Mouse (Mus musculus): ENCODE measurements around the gene Cmtm3. TPM values are rescaled to one million over a fixed set of nuclear protein-coding genes. Genes with fewer than 3 reads are reported as not detected.

The Cmtm3 gene
- total RNA-seq, 2 experiments from 2014 or later = 8.9 to 11.6 TPM

GRCm38 (mm10) chr8:104341678-104342077 is 2.5 kb downstream of the Cmtm3 start:
- no peak for DNase-seq (ENCODE audit: low spot score in 2 of 2)

GRCm38 (mm10) chr8:104342426-104342825 is 3.2 kb downstream of the Cmtm3 start:
- DNase-seq (ENCODE audit: low spot score in 2 of 2) = no peak

DNA sequence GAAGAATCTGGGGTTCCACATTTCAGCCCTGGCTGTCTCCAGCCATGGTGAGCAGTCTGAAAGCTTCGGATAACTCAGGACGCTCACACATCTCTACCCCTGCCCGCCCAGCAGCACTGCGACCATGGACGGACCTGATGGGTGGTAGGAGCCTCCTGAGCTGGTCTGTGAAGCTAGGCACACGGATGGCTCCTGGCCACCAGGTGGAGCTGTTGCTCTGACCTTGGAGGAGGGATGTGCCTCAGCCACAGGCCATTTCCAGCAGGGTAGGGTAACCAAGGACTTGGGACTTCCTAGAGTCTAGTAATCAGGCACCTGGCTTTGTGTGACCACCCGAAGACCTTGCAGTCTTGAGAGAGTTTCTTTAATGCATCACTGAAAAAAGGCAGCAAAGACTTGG is 4.7 kb downstream of the Cmtm3 start:
- peak; percentile 88 to 92 for DNase-seq (ENCODE audit: low spot score in 2 of 2)

DNA sequence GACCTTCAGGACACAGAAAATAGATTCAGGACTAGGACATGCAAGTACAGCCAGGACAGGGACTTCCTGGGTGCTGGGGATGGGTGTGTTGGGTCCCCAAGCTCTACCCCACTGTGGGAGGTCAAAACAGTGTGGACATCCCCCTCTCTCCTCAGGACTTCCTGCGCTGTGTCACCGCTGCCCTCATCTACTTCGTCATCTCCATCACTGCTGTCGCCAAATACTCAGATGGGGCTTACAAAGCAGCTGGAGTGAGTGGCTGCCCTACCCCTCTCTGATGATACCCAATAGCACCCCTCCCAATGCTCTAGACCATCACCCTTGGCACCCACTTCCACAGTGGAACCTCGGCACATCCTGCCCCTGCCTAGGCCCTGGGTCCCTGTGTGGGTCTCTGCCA is 5.4 kb downstream of the Cmtm3 start:
- no peak for DNase-seq (ENCODE audit: low spot score in 2 of 2)

DNA sequence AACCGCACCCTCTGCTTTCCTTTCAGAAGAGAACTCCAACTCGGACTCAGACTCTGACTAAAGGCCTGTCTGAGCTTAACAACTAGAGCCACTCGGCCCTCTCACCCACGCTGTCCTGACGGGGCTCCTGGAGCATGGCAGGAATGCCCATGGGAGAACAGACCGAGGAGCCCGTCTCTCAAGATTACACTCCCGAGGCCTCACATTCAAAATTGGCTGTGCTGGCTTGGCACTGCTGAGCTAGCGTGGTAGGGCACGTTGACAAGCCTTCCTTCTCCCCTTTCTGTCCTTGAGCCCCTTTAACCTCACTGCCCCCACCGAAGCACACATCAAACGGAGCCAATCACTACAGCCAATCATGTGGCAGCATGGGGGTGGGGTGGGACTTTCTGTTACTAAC is 7.5 kb downstream of the Cmtm3 start:
- no peak for DNase-seq (ENCODE audit: low spot score in 2 of 2)

- DNase-seq (ENCODE audit: low spot score in 2 of 2) = no peak
These were observed 9.8 kb downstream of the Cmtm3 start for GRCm38 (mm10) chr8:104348971-104349370.

- no peak for DNase-seq (ENCODE audit: low spot score in 2 of 2)
These were observed 10.8 kb downstream of the Cmtm3 start for GRCm38 (mm10) chr8:104350047-104350446.

DNA sequence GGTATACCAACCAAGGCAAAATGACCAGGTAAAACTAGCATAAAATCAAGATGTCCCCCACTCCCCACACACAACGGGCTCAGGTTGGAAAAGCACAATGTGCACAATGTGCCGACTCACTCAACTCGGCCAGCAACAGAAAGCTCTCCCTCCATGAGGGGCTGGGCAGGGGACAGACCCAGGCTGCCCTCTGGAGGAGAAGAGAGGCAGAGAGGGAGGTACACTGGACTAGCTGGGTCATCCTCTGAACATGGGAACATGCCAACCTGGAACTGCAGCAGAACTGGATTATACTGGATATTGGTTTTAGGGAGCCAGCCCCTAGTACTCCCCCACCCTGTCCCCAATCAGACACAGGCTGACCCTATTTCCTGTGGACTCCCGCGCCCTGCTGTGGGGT is 14.0 kb downstream of the Cmtm3 start:
- no peak for DNase-seq (ENCODE audit: low spot score in 2 of 2)

GRCm38 (mm10) chr8:104354504-104354903 is 15.3 kb downstream of the Cmtm3 start:
- DNase-seq (ENCODE audit: low spot score in 2 of 2) = no peak

GRCm38 (mm10) chr8:104358637-104359036 is 19.4 kb downstream of the Cmtm3 start:
- DNase-seq (ENCODE audit: low spot score in 2 of 2) = no peak

GRCm38 (mm10) chr8:104359778-104360456 is 20.7 kb downstream of the Cmtm3 start:
- no peak for DNase-seq (ENCODE audit: low spot score in 2 of 2)

GRCm38 (mm10) chr8:104365695-104366094 is 26.5 kb downstream of the Cmtm3 start:
- DNase-seq (ENCODE audit: low spot score in 2 of 2) = no peak

DNA sequence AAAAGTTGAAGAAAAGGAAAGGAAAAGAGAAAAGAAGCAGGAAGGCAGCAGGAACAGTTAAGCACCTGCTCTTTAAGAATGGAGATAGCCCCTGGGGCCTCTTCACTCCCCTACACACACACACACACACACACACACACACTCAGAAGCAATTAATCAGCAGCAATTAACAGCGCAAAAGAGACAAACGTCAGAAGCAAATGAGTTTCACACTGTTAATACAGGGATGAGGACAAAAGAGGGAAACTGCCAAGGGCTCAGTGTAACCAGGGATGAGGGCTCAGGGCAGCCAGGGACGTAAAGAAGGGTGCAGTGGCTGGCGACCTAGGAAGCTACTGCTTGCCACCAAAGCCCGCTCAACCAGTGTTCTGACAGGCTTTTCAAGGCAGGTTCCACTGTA is 28.2 kb downstream of the Cmtm3 start:
- no peak for DNase-seq (ENCODE audit: low spot score in 2 of 2)

DNA sequence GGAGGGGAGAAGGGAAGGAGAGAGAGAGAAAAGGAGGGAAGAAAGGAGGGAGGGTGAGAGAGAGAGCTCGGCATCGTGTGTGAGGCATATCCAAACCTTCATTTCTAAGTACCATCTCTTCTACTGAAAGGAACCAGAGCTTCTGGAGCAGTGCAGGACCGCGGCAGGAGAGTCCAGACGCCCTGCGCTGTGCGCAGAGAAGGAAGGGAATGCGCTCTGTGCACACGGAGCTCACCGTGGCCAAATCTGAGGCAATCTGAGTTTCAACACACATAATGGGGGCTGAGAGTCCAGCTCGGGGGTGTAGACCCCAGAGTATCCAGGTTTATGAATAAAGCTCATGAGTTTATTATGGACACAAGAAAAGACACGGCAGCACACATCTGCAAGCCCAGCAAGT is 30.4 kb downstream of the Cmtm3 start:
- DNase-seq (ENCODE audit: low spot score in 2 of 2) = no peak

- no peak for DNase-seq (ENCODE audit: low spot score in 2 of 2)
These were observed 30.9 kb downstream of the Cmtm3 start for GRCm38 (mm10) chr8:104370071-104370470.

DNA sequence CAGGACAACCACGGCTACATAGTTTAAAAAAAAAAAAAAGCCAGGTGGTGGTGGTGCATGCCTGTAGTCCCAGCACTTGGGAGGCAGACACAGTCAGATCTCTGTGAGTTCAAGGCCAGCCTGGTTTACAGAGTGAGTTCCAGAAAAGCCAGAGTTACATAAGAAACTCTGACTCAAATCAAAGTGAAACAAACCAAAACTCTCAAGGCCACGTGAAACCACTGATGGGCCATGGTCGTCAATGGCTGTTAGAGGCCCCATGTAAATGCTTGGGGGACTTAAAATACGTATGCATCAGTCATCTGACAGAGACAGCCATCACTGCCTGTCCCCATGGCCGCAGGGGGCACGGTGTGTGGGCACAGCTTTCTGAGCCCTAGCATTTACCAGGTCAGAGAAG is 31.9 kb downstream of the Cmtm3 start:
- no peak for DNase-seq (ENCODE audit: low spot score in 2 of 2)

GRCm38 (mm10) chr8:104373779-104374178 is 34.6 kb downstream of the Cmtm3 start:
- no peak for DNase-seq (ENCODE audit: low spot score in 2 of 2)

- no peak for DNase-seq (ENCODE audit: low spot score in 2 of 2)
These were observed 35.1 kb downstream of the Cmtm3 start for GRCm38 (mm10) chr8:104374269-104374668.

DNA sequence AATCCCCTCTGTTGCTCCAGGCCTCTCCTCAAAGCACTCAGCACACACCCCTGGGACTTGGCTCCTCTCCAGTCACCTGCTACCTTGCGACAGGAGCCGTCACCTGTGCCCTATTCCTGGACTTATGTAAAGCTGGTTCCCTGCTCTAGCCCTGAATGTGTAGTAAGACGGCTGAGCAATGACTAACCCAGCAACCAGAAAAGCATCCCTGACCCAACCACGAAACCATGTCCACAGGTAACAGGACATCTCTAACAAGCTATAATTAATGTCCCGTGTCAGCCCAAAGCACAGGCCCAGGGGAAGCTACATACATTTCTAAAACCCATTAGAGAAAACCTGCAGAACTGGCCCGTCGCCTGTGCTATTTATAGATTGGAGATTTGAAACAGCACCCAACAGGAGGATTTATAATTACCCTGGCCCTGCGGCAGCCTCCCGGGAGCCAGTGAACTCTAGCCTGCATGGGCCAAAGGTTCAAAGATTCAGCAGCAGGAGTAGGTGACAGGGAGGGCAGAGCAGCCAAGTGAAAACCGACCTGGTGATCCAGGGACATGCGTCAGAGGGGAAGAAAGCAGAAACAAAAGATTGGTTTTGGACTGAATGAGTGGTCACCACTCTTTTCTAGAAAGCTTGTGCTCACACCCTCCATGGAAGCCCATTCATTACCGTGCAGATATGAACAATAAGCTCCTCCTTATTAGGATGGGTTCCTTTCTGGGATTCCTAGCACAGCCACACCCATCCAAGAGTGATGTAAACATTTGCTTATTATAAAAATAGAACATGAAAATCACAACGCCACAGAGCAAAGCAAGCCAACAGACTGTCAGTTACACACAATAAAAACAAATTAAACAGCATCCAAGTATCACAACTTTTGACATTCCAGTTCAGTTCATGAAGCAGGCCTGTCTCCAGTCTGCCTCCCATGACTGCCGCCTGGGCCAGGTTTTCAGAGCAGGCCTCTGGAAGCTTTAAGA is 35.9 kb downstream of the Cmtm3 start:
- no peak for DNase-seq (ENCODE audit: low spot score in 2 of 2)

GRCm38 (mm10) chr8:104375959-104376358 is 36.7 kb downstream of the Cmtm3 start:
- DNase-seq (ENCODE audit: low spot score in 2 of 2) = no peak

DNA sequence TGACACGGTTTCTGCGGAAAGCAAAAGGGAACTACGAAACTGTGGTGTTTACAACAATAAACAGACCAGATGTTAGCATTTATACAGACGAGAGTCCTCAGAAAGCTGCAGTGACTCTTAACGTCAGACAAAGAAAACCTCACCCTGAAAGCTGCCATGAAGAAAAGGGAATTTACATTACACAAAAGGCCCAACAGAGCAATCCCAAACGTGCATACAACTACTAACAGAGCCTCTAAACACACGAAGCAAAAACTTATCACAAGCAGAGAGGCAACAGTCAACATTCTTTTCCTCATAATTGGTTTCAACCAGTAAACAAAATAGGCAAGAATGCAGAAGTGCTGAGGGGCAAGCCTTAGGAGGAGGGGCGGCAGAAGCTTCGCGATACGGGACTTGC is 37.5 kb downstream of the Cmtm3 start:
- no peak for DNase-seq (ENCODE audit: low spot score in 2 of 2)

DNA sequence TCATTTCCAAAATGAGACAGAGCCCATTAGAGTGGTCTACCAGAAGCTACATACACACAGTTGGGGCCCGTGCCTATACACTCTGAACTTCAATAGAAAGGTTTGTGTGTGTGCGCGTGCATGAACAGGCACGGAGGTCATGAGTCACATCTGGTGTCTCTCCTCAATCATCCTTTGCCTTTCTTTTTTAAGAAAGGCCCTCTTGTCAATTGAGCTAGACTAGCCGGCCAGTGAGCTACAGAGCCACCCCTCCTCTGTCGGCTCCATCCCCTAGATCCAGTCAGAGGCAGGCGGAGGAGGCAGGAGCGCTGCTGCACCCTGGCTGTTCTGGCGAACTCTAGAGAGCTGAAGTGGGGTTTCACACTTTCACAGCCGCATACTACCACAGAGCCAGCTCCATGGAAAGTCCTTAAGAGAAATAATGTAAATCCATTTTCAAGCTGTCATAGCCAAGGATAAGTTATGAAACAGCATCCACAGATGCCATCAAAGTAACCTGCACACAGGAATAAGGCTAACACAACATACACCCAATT is 40.2 kb downstream of the Cmtm3 start:
- DNase-seq (ENCODE audit: low spot score in 2 of 2) = peak in 1 of 2 experiments; percentile 53

Measured in left cerebral cortex, adult 18-20 months (tissue).